Mouse (Mus musculus) heart, embryonic 11.5 days (tissue): ENCODE results near the gene Doc2b. TPM values are rescaled to one million over a fixed set of nuclear protein-coding genes. Genes with fewer than 3 reads are reported as not detected.

Experiments
- ATAC-seq: fragments of 200-750 bp; cut with Nextera tagmentation; replicated peaks from 2 replicates; pipeline ENCODE4 v1.8.0; 2017; ENCODE audit warnings: moderate library complexity; ENCODE audit not compliant: insufficient number of reproducible peaks, low FRiP score, low TSS enrichment
- H3K27ac ChIP-seq: fragments of 300-500 bp; sonication (generic); 2 replicates; pipeline ENCODE4 v1.5.1; 2014; ENCODE audit warnings: mild to moderate bottlenecking, low read depth, low read length
- H3K27me3 ChIP-seq: fragments of 300-500 bp; sonication (generic); 2 replicates; pipeline ENCODE4 v1.6.1; 2014; ENCODE audit warnings: mild to moderate bottlenecking, low read length, mixed read lengths; ENCODE audit not compliant: control insufficient read depth, insufficient read depth
- H3K36me3 ChIP-seq: fragments of 300-500 bp; sonication (generic); 2 replicates; pipeline ENCODE4 v1.6.1; 2014; ENCODE audit warnings: mild to moderate bottlenecking, low read length, moderate library complexity, mixed read lengths; ENCODE audit not compliant: control insufficient read depth, insufficient read depth
- H3K4me1 ChIP-seq: fragments of 300-500 bp; sonication (generic); 2 replicates; pipeline ENCODE4 v1.6.1; 2014; ENCODE audit warnings: low read length; ENCODE audit not compliant: control insufficient read depth, insufficient read depth
- H3K4me2 ChIP-seq: fragments of 300-500 bp; sonication (generic); 2 replicates; pipeline ENCODE4 v1.6.1; 2014; ENCODE audit warnings: mild to moderate bottlenecking, moderate library complexity
- H3K4me3 ChIP-seq: fragments of 300-500 bp; sonication (generic); 2 replicates; pipeline ENCODE4 v1.5.1; 2014; ENCODE audit warnings: low read depth, low read length
- H3K9ac ChIP-seq: fragments of 300-500 bp; sonication (generic); 2 replicates; pipeline ENCODE4 v1.6.1; 2014; ENCODE audit warnings: mild to moderate bottlenecking, low read depth, low read length, moderate library complexity
- H3K9me3 ChIP-seq: fragments of 300-500 bp; sonication (generic); replicated peaks from 2 replicates; pipeline ENCODE4 v1.6.1; 2016; ENCODE audit warnings: low read length; ENCODE audit not compliant: control insufficient read depth
- WGBS: fragments of 180-500 bp; shearing (Covaris S2); extraction: QIAGEN DNeasy Blood & Tissue Kit; methylation state at CpG from one replicate; pipeline ENCODE4 v1.1.7; 2014; ENCODE audit not compliant: insufficient replicate concordance; 5-methylcytosine and 5-hydroxymethylcytosine counted together
- polyA plus RNA-seq: library from polyadenylated mRNA; unstranded; fragments of >200 nt; fragmentation: Nextera tagmentation; extraction: Ambion mirVana; gene quantifications from 2 replicates; pipeline ENCODE4 v1.2.1, GENCODE M21; 2014

The Doc2b gene
- polyA plus RNA-seq, 1 experiment from 2014 or later, result 0.14 TPM

- H3K27ac ChIP-seq, result no peak overlapping the region
- no peak overlapping the region for H3K4me2 ChIP-seq
- 84% methylated on average over 3 of the region's 3 CpGs for WGBS
- H3K9me3 ChIP-seq, result no peaks in the 10 kb centered on the region
- H3K36me3 ChIP-seq, result no peaks in the 10 kb centered on the region
- ATAC-seq, result no peak
- no peaks in the 10 kb centered on the region for H3K4me1 ChIP-seq
- peaks cover 4% of the 10 kb centered on the region; the same call in 1 of the 2 replicates for H3K27me3 ChIP-seq
- H3K4me3 ChIP-seq, result no peak overlapping the region
- H3K9ac ChIP-seq, result no peak overlapping the region
Measured at GRCm38 (mm10) chr11:75830386-75830785, 34.5 kb upstream of the Doc2b start.

GRCm38 (mm10) chr11:75827414-75827813 is 31.6 kb upstream of the Doc2b start:
- no peaks in the 10 kb centered on the region for H3K36me3 ChIP-seq
- 79% methylated on average over 8 of the region's 8 CpGs for WGBS
- H3K4me3 ChIP-seq, result no peak overlapping the region
- no peak overlapping the region for H3K9ac ChIP-seq
- peaks cover 18% of the 10 kb centered on the region for H3K27me3 ChIP-seq
- no peak for ATAC-seq
- no peaks in the 10 kb centered on the region for H3K9me3 ChIP-seq
- H3K4me1 ChIP-seq, result no peaks in the 10 kb centered on the region
- no peak overlapping the region for H3K4me2 ChIP-seq
- H3K27ac ChIP-seq, result no peak overlapping the region

GRCm38 (mm10) chr11:75823506-75823905 is 27.7 kb upstream of the Doc2b start:
- no peak for ATAC-seq
- 42% methylated on average over 7 of the region's 7 CpGs for WGBS

GRCm38 (mm10) chr11:75813085-75813484 is 17.2 kb upstream of the Doc2b start:
- no peaks in the 10 kb centered on the region for H3K36me3 ChIP-seq
- no peak for ATAC-seq
- no peak overlapping the region for H3K4me3 ChIP-seq
- no peak overlapping the region for H3K4me2 ChIP-seq
- peaks cover 15% of the 10 kb centered on the region for H3K4me1 ChIP-seq
- no peaks in the 10 kb centered on the region for H3K27me3 ChIP-seq
- H3K9me3 ChIP-seq, result no peaks in the 10 kb centered on the region
- H3K9ac ChIP-seq, result no peak overlapping the region
- WGBS, result 58% methylated on average over 10 of the region's 10 CpGs
- H3K27ac ChIP-seq, result peak overlapping the region; percentile 88; the same call in 1 of the 2 replicates

More at GRCm38 (mm10) chr11:75823506-75823905, 27.7 kb upstream of the Doc2b start:
- Histone ChIP-seq H3K4me1 (no peaks in the 10 kb centered on the region), H3K27ac (no peak overlapping the region), H3K36me3 (no peaks in the 10 kb centered on the region), H3K4me3 (no peak overlapping the region), H3K9me3 (no peaks in the 10 kb centered on the region), H3K4me2 (no peak overlapping the region), H3K9ac (no peak overlapping the region), H3K27me3 (peaks cover 19% of the 10 kb centered on the region)

- 6% methylated on average over 3 of the region's 3 CpGs for WGBS
- ATAC-seq, result peak; percentile 57; the same call in 1 of the 2 replicates
- no peak overlapping the region for H3K4me2 ChIP-seq
Measured at GRCm38 (mm10) chr11:75811900-75812299, 16.1 kb upstream of the Doc2b start.

GRCm38 (mm10) chr11:75810526-75810925 is 14.7 kb upstream of the Doc2b start:
- no peak overlapping the region for H3K9ac ChIP-seq
- H3K4me1 ChIP-seq, result peaks cover 15% of the 10 kb centered on the region
- no peaks in the 10 kb centered on the region for H3K27me3 ChIP-seq
- H3K9me3 ChIP-seq, result no peaks in the 10 kb centered on the region
- H3K36me3 ChIP-seq, result no peaks in the 10 kb centered on the region
- ATAC-seq, result no peak
- no peak overlapping the region for H3K27ac ChIP-seq
- no peak overlapping the region for H3K4me3 ChIP-seq
- H3K4me2 ChIP-seq, result no peak overlapping the region
- 87% methylated on average over 3 of the region's 3 CpGs for WGBS

More at GRCm38 (mm10) chr11:75811900-75812299, 16.1 kb upstream of the Doc2b start:
- Histone ChIP-seq H3K27me3 (no peaks in the 10 kb centered on the region), H3K27ac (peak overlapping the region; percentile 88), H3K4me1 (peaks cover 15% of the 10 kb centered on the region), H3K4me3 (no peak overlapping the region), H3K9ac (peak overlapping the region; percentile 44), H3K9me3 (no peaks in the 10 kb centered on the region), H3K36me3 (no peaks in the 10 kb centered on the region)

GRCm38 (mm10) chr11:75807486-75807885 is 11.6 kb upstream of the Doc2b start:
- Histone ChIP-seq H3K27ac (no peak overlapping the region), H3K27me3 (no peaks in the 10 kb centered on the region; the same call in 1 of the 2 replicates)
- WGBS, result 32% methylated on average over 5 of the region's 5 CpGs

GRCm38 (mm10) chr11:75801771-75802550 is 6.1 kb upstream of the Doc2b start:
- Histone ChIP-seq H3K4me3 (no peak overlapping the region), H3K4me1 (no peaks in the 10 kb centered on the region), H3K27ac (no peak overlapping the region), H3K27me3 (peaks cover 23% of the 10 kb centered on the region), H3K36me3 (no peaks in the 10 kb centered on the region), H3K9me3 (no peaks in the 10 kb centered on the region), H3K4me2 (no peak overlapping the region), H3K9ac (no peak overlapping the region)
- ATAC-seq, result no peak
- 74% methylated on average over 7 of the region's 7 CpGs for WGBS

More at GRCm38 (mm10) chr11:75807486-75807885, 11.6 kb upstream of the Doc2b start:
- Histone ChIP-seq H3K36me3 (no peaks in the 10 kb centered on the region), H3K4me3 (no peak overlapping the region), H3K4me1 (peaks cover 8% of the 10 kb centered on the region; the same call in 1 of the 2 replicates), H3K4me2 (no peak overlapping the region), H3K9ac (no peak overlapping the region), H3K9me3 (no peaks in the 10 kb centered on the region)
- ATAC-seq, result no peak

- Histone ChIP-seq H3K4me2 (no peak overlapping the region), H3K27me3 (peaks cover 29% of the 10 kb centered on the region), H3K9me3 (no peaks in the 10 kb centered on the region), H3K9ac (no peak overlapping the region), H3K27ac (no peak overlapping the region), H3K4me1 (no peaks in the 10 kb centered on the region), H3K36me3 (no peaks in the 10 kb centered on the region), H3K4me3 (no peak overlapping the region)
- ATAC-seq, result no peak
- WGBS, result 66% methylated on average over 4 of the region's 4 CpGs
Measured at GRCm38 (mm10) chr11:75801369-75801768, 5.5 kb upstream of the Doc2b start.
